Mouse (Mus musculus) C2C12 (cell line): ENCODE data around the gene Dgka.

Source experiments
- CEBPB ChIP-seq: IDR thresholded peaks from one replicate; pipeline ENCODE4 v1.6.1; 2011; ENCODE audit warnings: low read depth, mild to moderate bottlenecking, control low read depth, moderate library complexity
- CTCF ChIP-seq: IDR thresholded peaks from one replicate; pipeline ENCODE4 v1.5.1; 2011; ENCODE audit not compliant: control insufficient read depth, insufficient read depth, insufficient read length
- MAX ChIP-seq: IDR thresholded peaks from one replicate; pipeline ENCODE4 v1.6.1; 2011; ENCODE audit warnings: mild to moderate bottlenecking, control low read depth
- MYOD1 ChIP-seq: IDR thresholded peaks from one replicate; pipeline ENCODE4 v1.6.1; 2011; ENCODE audit warnings: low read depth; ENCODE audit not compliant: control insufficient read depth, insufficient read length
- MYOG ChIP-seq: IDR thresholded peaks from one replicate; pipeline ENCODE4 v1.6.1; 2011; ENCODE audit not compliant: control insufficient read depth, insufficient read length; ENCODE audit errors: extremely low read depth

GRCm38 (mm10) chr10:128702328-128703007 is 42.2 kb downstream of the Dgka start:
- no peak for TF ChIP-seq CTCF
- no peak for TF ChIP-seq CEBPB
- TF ChIP-seq MAX: no peak
- no peak for TF ChIP-seq MYOD1
- no peak for TF ChIP-seq MYOG
